Mouse (Mus musculus) midbrain, postnatal 0 days (tissue): ENCODE data around the gene Pgc. TPM values are rescaled to one million over a fixed set of nuclear protein-coding genes. Genes with fewer than 3 reads are reported as not detected.

ENCODE experiments used
- ATAC-seq: fragments of 200-750 bp; cut with Nextera tagmentation; 2 replicates; pipeline ENCODE4 v1.8.0; 2017; ENCODE audit warnings: moderate number of reproducible peaks, mild to moderate bottlenecking, moderate TSS enrichment, moderate library complexity; ENCODE audit not compliant: low FRiP score
- DNase-seq: peaks from one replicate; pipeline ENCODE4 v3.0.0-alpha.2; 2015; ENCODE audit warnings: low spot score
- H3K27ac ChIP-seq: fragments of 300-500 bp; sonication (generic); 2 replicates; pipeline ENCODE4 v1.5.1; 2014; ENCODE audit warnings: low read depth, mild to moderate bottlenecking, low read length, mixed read lengths
- H3K27me3 ChIP-seq: fragments of 300-500 bp; sonication (generic); 2 replicates; pipeline ENCODE4 v1.6.1; 2014; ENCODE audit warnings: low read length, control low read depth, mixed read lengths; ENCODE audit not compliant: insufficient read depth
- H3K36me3 ChIP-seq: fragments of 300-500 bp; sonication (generic); 2 replicates; pipeline ENCODE4 v1.6.1; 2014; ENCODE audit warnings: low read length, control low read depth, mixed read lengths; ENCODE audit not compliant: insufficient read depth
- H3K4me1 ChIP-seq: fragments of 300-500 bp; sonication (generic); 2 replicates; pipeline ENCODE4 v1.6.1; 2014; ENCODE audit warnings: mild to moderate bottlenecking, control low read depth, antibody characterized with exemption, low read length, mixed read lengths; ENCODE audit not compliant: insufficient read depth
- H3K4me2 ChIP-seq: fragments of 300-500 bp; sonication (generic); 2 replicates; pipeline ENCODE4 v1.6.1; 2014; ENCODE audit warnings: low read depth, mild to moderate bottlenecking, low read length, mixed read lengths; ENCODE audit not compliant: poor library complexity, severe bottlenecking
- H3K4me3 ChIP-seq: fragments of 300-500 bp; sonication (generic); 2 replicates; pipeline ENCODE4 v1.5.1; 2014; ENCODE audit warnings: low read depth, mild to moderate bottlenecking, low read length, moderate library complexity
- H3K9ac ChIP-seq: fragments of 300-500 bp; sonication (generic); replicated peaks from 2 replicates; pipeline ENCODE4 v1.6.1; 2014; ENCODE audit warnings: mild to moderate bottlenecking, low read length, moderate library complexity, mixed read lengths; ENCODE audit not compliant: poor library complexity, severe bottlenecking
- H3K9me3 ChIP-seq: fragments of 300-500 bp; sonication (generic); 2 replicates; pipeline ENCODE4 v1.6.1; 2016; ENCODE audit warnings: low read length, control low read depth
- CTCF ChIP-seq: IDR thresholded peaks from 2 replicates; pipeline ENCODE4 v1.5.1; 2016; ENCODE audit warnings: antibody characterized with exemption, mild to moderate bottlenecking
- WGBS: fragments of 180-500 bp; shearing (Covaris S2); extraction: QIAGEN DNeasy Blood & Tissue Kit; methylation state at CpG from one replicate; pipeline ENCODE4 v1.1.7; 2014; 5-methylcytosine and 5-hydroxymethylcytosine counted together
- polyA plus RNA-seq: library from polyadenylated mRNA; unstranded; fragments of >200 nt; fragmentation: Nextera tagmentation; extraction: Ambion mirVana; gene quantifications from 2 replicates; pipeline ENCODE4 v1.2.1, GENCODE M21; 2015
- total RNA-seq: library from RNA; depleted of rRNA; stranded (reverse); fragments of >200 nt; gene quantifications from 2 replicates; pipeline ENCODE4 v1.2.3, GENCODE M21; 2014; rRNA removed

Pgc gene
- total and polyA plus RNA-seq, 2 experiments from 2014 or later, result 0.19 to 0.27 TPM

GRCm38 (mm10) chr17:47773604-47774003 is 47.0 kb downstream of the Pgc start:
- H3K36me3 ChIP-seq, result no peaks in the 10 kb centered on the region
- WGBS, result 71% methylated on average over 6 of the region's 6 CpGs
- no peaks in the 10 kb centered on the region for H3K27me3 ChIP-seq
- no peak overlapping the region for H3K4me2 ChIP-seq
- ATAC-seq (no peak), DNase-seq (no peak)
- H3K4me1 ChIP-seq, result no peaks in the 10 kb centered on the region
- no peak for TF ChIP-seq CTCF
- no peak overlapping the region for H3K27ac ChIP-seq
- H3K9ac ChIP-seq, result no peak overlapping the region
- 0 out of 2 replicates have a peak, but pooled peaks cover 2% of the 10 kb centered on the region for H3K9me3 ChIP-seq
- no peak overlapping the region for H3K4me3 ChIP-seq

- no peaks in the 10 kb centered on the region for H3K4me1 ChIP-seq
- no peak for ATAC-seq
- no peak overlapping the region for H3K4me2 ChIP-seq
- H3K9me3 ChIP-seq, result 0 out of 2 replicates have a peak, but pooled peaks cover 2% of the 10 kb centered on the region
- H3K4me3 ChIP-seq, result no peak overlapping the region
- 70% methylated on average over 2 of the region's 2 CpGs for WGBS
- no peak overlapping the region for H3K9ac ChIP-seq
- H3K27ac ChIP-seq, result no peak overlapping the region
- TF ChIP-seq CTCF, result no peak
- no peak for DNase-seq
- no peaks in the 10 kb centered on the region for H3K27me3 ChIP-seq
- H3K36me3 ChIP-seq, result no peaks in the 10 kb centered on the region
Measured at GRCm38 (mm10) chr17:47777141-47777540, 50.5 kb downstream of the Pgc start.

GRCm38 (mm10) chr17:47780470-47780869 is 53.8 kb downstream of the Pgc start:
- no peak for TF ChIP-seq CTCF
- Histone ChIP-seq H3K4me1 (no peaks in the 10 kb centered on the region), H3K27ac (no peak overlapping the region), H3K27me3 (no peaks in the 10 kb centered on the region), H3K4me2 (no peak overlapping the region), H3K36me3 (no peaks in the 10 kb centered on the region), H3K4me3 (no peak overlapping the region), H3K9me3 (no peaks in the 10 kb centered on the region), H3K9ac (no peak overlapping the region)
- no peak for DNase-seq
- no peak for ATAC-seq
- 84% methylated on average over 10 of the region's 10 CpGs for WGBS

GRCm38 (mm10) chr17:47782486-47782885 is 55.8 kb downstream of the Pgc start:
- Histone ChIP-seq H3K27ac (no peak overlapping the region), H3K4me3 (no peak overlapping the region), H3K36me3 (no peaks in the 10 kb centered on the region), H3K9ac (no peak overlapping the region), H3K4me2 (no peak overlapping the region), H3K4me1 (no peaks in the 10 kb centered on the region), H3K9me3 (no peaks in the 10 kb centered on the region), H3K27me3 (no peaks in the 10 kb centered on the region)
- ATAC-seq (no peak), DNase-seq (no peak)
- no peak for TF ChIP-seq CTCF
- 79% methylated on average over 3 of the region's 3 CpGs for WGBS

- WGBS, result 81% methylated on average over 8 of the region's 8 CpGs
- no peak for ATAC-seq
- H3K4me2 ChIP-seq, result no peak overlapping the region
- no peaks in the 10 kb centered on the region for H3K36me3 ChIP-seq
- no peaks in the 10 kb centered on the region for H3K4me1 ChIP-seq
- TF ChIP-seq CTCF, result no peak
- no peak overlapping the region for H3K4me3 ChIP-seq
- H3K9ac ChIP-seq, result no peak overlapping the region
- H3K27ac ChIP-seq, result no peak overlapping the region
- H3K9me3 ChIP-seq, result no peaks in the 10 kb centered on the region
- DNase-seq, result no peak
- H3K27me3 ChIP-seq, result no peaks in the 10 kb centered on the region
Measured at GRCm38 (mm10) chr17:47783445-47784223, 57.0 kb downstream of the Pgc start.

Other genes starting within 250 kb of the Pgc start
- 15.1 and 25.1 TPM in 2 replicates for gene Taf8, start 224.6 kb upstream of the Pgc start, total RNA-seq
- 11.5 and 12.3 TPM in 2 replicates for gene Taf8, start 224.6 kb upstream of the Pgc start, polyA plus RNA-seq
- 37.2 and 41.1 TPM in 2 replicates for gene Ccnd3, start 221.8 kb upstream of the Pgc start, total RNA-seq
- gene Ccnd3, start 221.8 kb upstream of the Pgc start, polyA plus RNA-seq, result 52.6 and 57.0 TPM in 2 replicates
- gene Bysl, start 115.3 kb upstream of the Pgc start, total RNA-seq, result 25.8 and 26.0 TPM in 2 replicates
- gene Bysl, start 115.3 kb upstream of the Pgc start, polyA plus RNA-seq, result 31.9 and 33.1 TPM in 2 replicates
- 33.8 and 44.7 TPM in 2 replicates for gene Med20, start 115.3 kb upstream of the Pgc start, total RNA-seq
- gene Med20, start 115.3 kb upstream of the Pgc start, polyA plus RNA-seq, result 32.4 TPM in 2 replicates
- gene Gm20517, start 115.3 kb upstream of the Pgc start, total RNA-seq, result 3.2 and 8.0 TPM in 2 replicates
- 0.96 and 1.1 TPM in 2 replicates for gene Gm20517, start 115.3 kb upstream of the Pgc start, polyA plus RNA-seq
- gene Usp49, start 96.2 kb upstream of the Pgc start, total RNA-seq, result 24.3 and 24.4 TPM in 2 replicates
- gene Usp49, start 96.2 kb upstream of the Pgc start, polyA plus RNA-seq, result 3.7 and 3.9 TPM in 2 replicates
- gene Tomm6, start 38.5 kb upstream of the Pgc start, total RNA-seq, result 117 and 136 TPM in 2 replicates
- gene Tomm6, start 38.5 kb upstream of the Pgc start, polyA plus RNA-seq, result 334 and 339 TPM in 2 replicates
- gene Frs3, start 37.8 kb upstream of the Pgc start, total RNA-seq, result 128 and 165 TPM in 2 replicates
- gene Frs3, start 37.8 kb upstream of the Pgc start, polyA plus RNA-seq, result 68.9 and 75.7 TPM in 2 replicates
- gene Gm21981, start 32.4 kb upstream of the Pgc start, total RNA-seq, result 5.2 and 5.8 TPM in 2 replicates
- gene Gm21981, start 32.4 kb upstream of the Pgc start, polyA plus RNA-seq, result 0.56 and 0.90 TPM in 2 replicates
- 2.5 and 3.2 TPM in 2 replicates for gene Prickle4, start 32.1 kb upstream of the Pgc start, total RNA-seq
- 2.2 and 3.2 TPM in 2 replicates for gene Prickle4, start 32.1 kb upstream of the Pgc start, polyA plus RNA-seq
- 5.2 and 9.6 TPM in 2 replicates for gene Tfeb, start 10.2 kb downstream of the Pgc start, total RNA-seq
- gene Tfeb, start 10.2 kb downstream of the Pgc start, polyA plus RNA-seq, result 4.0 and 5.4 TPM in 2 replicates
- 19.2 and 21.4 TPM in 2 replicates for gene Mdfi, start 107.8 kb downstream of the Pgc start, total RNA-seq
- gene Mdfi, start 107.8 kb downstream of the Pgc start, polyA plus RNA-seq, result 1.3 and 1.6 TPM in 2 replicates
- 129 and 200 TPM in 2 replicates for gene Foxp4, start 197.8 kb downstream of the Pgc start, total RNA-seq
- 50.8 and 55.4 TPM in 2 replicates for gene Foxp4, start 197.8 kb downstream of the Pgc start, polyA plus RNA-seq